Mouse (Mus musculus): ENCODE data around the gene Fbxo48.

The Fbxo48 gene

GRCm38 (mm10) chr11:16969650-16970049 lies 18.5 kb downstream of the Fbxo48 start:
- DNase-seq (ENCODE audit: low spot score in 2 of 2), result no peak

- DNase-seq (ENCODE audit: low spot score in 2 of 2), result no peak
These were observed 20.9 kb downstream of the Fbxo48 start for GRCm38 (mm10) chr11:16972027-16972426.

- DNase-seq (ENCODE audit: low spot score in 2 of 2), result no peak
These were observed 21.9 kb downstream of the Fbxo48 start for GRCm38 (mm10) chr11:16973086-16973485.

DNA sequence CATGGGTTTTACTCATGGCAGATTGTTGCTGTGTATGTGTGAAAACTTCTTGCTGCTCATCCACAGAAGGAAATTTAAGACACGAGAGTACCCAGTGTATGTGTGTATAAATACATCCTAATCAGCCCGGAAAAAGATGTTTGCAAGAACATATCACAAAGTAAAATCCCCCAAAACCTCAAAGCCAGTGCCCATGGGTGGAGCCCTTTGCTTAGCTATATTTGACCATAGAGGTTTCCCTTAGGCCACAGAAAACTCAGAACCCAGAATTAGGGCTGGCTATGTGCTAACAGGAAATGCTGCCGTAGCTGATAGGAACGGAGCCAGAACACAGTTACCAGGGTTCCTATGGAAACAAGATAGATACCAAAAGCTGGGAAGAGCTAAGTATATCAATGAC lies 25.8 kb downstream of the Fbxo48 start:
- DNase-seq (ENCODE audit: low spot score in 2 of 2), result no peak

DNA sequence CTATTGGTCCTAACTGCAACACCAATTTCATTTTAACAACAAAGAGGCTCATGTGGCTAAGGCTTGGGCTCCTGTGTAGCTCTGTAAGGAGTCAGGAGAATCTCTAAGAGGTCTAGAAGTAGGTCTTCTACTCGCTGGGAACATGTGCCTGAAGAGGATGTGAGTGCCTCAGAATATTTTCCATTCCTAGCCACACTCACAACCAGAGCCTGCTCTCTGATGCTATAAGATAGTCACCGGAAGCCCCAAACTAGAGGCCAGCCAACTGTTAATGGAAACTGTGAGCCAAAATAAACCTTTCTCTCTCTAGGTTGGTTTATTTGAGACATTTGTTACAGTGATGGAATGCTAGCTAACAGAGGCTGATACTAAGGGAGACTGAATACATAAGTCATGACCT lies 26.4 kb downstream of the Fbxo48 start:
- DNase-seq (ENCODE audit: low spot score in 2 of 2), result no peak

DNA sequence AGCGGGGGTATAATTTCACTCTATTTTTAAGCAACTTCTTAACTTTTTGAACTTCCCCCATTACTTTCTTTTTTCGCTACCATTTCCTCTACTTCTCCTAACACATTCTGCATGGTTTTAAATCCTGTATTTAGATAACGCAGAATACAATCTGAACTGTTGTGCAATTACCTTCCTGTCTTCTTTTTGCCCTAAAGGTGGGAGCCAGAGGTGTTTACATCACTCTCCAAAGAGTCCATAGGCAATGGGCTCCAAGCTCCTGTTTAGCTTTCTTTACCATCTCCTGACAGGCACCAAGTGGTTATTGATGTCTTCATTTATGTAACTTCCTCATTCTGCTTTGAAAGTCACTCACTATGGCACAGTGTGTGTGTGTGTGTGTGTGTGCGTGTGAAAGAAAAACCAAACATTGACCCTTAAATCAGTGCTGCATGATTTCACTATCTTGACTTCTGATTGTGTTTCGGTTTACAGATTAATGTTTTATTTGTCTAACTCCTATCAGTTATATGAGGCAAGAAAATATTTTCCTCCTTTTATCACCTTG lies 27.1 kb downstream of the Fbxo48 start:
- no peak for DNase-seq (ENCODE audit: low spot score in 2 of 2)

- no peak for DNase-seq (ENCODE audit: low spot score in 2 of 2)
These were observed 35.5 kb downstream of the Fbxo48 start for GRCm38 (mm10) chr11:16986550-16987187.

DNA sequence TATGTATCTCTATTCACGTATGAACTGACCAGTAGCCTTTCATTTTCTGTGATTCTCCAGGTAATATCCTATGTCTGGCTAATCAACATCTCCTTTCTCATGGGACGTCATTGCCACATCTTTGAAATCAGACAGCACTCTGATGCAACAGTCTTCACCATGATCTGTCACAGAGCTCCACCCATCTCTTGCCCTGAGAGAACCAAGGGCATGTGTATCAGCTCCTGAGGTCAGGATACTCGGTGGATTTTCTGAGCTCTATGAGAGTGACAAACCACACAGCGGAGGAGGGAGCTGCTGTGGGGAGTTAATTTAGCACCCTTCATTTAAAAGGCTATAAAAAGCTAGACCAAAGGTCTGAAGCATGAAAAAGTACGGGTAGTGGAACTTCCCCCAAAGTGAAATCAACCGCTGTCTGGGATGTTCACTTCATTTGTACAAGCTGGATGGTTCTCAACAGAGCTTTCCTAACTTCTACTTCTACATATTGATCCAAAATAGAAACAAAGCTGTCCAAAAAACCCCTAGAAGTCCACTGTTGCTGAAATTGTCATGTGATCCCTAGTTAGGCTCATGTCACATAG lies 36.7 kb downstream of the Fbxo48 start:
- DNase-seq (ENCODE audit: low spot score in 2 of 2), result no peak

- no peak for DNase-seq (ENCODE audit: low spot score in 2 of 2)
These were observed 38.7 kb downstream of the Fbxo48 start for GRCm38 (mm10) chr11:16989885-16990284.

GRCm38 (mm10) chr11:16992880-16993279 lies 41.7 kb downstream of the Fbxo48 start:
- no peak for DNase-seq (ENCODE audit: low spot score in 2 of 2)

DNA sequence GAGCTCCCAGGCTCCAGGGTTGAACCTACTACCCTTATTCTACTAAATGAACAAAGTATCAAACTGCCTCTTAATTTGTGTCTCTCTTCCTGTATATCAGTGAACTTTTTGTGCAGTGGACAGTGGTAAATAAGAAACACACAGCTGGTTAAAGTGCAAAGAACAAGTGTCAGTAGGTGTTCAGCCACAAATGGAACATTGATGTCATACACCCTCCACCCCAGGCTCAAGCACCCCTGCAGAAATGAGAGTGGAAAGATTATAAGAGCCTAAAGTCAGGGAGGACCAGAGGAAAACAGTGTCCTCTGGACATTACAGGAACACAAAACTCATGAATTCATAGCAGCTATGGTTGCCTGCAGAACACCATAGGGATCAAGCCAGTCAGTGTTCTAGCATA lies 45.6 kb downstream of the Fbxo48 start:
- DNase-seq (ENCODE audit: low spot score in 2 of 2), result no peak

GRCm38 (mm10) chr11:16997465-16997864 lies 46.3 kb downstream of the Fbxo48 start:
- no peak for DNase-seq (ENCODE audit: low spot score in 2 of 2)

DNA sequence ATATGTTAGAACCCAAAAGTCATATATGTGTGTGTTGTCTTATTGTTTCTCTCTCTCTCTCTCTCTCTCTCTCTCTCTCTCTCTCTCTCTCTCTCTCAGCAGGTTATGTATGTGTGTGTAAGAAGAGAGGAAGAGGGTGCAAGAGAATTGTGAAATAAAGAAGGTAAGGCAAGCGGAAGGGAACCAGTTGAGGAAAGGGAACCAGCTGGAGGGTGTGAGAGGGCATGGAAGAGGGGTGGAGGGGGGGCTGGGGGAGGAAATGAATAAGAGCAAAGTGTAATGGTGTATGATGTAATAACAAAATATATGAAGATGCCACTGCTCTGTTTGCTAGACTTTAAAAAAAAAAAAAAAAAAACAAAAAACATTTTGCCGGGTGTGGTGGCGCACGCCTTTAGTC lies 48.2 kb downstream of the Fbxo48 start:
- DNase-seq (ENCODE audit: low spot score in 2 of 2), result no peak

DNA sequence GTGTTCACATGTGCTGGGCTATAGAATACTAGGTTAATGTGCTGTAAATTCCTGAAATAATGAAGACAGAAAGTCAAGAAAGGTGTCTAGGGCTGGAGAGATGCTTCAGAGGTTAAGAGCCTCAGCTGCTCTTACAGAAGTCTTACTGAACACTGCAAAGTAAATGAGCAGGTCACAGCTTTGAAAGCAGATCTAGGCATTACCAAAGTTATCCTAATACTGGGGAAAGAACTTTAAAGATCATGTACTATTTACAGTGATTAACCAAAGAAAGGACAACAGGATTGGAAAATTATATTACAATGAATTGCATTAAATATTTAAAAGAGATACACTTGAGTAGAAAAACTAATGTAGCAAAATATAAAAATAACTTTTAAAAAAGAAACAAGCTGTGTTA lies 48.8 kb downstream of the Fbxo48 start:
- no peak for DNase-seq (ENCODE audit: low spot score in 2 of 2)

DNA sequence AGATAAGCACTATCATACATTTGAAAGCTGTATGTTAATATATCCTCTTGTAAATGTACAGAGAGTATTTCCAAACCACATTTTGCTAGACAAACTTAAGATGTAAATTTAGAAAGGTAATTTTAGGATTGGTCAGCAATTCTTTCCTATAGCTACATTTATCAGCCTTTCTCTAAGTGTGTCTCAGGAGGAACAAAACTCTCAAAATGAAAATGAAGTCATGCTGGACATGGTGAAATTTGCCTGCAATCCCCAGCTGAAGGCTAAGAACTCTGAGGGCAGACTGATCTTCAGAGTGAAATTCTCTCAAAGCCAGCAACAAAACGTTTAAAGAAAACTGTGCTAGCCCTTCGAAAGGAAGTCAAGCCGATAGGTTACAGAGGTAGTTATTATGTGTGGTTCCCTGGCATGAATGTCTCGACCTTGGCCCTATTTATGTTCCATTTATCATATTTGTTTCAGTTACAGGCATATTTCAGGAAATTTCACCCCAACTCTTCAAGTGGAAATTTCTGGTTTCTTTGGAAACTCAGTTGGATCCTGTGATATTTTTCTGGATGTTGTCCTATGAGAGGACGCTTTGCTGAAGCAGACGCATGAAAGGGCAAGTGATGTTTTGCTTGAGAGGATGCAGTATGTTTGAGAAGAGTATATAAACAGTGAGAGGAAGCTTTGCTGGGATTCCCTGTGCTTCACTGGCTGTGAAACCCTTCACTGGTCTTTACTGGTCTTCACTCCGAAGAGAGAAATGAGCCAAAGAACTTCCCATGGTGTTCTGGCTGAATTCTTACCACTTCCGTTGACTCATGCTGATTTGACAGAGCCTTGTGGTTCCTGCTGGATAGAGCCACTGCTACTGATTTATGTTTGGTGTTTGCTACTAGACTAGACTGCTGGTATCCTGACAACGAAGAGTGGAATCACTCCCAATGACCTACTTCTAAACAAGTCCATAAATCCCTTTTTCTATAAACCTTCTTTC lies 49.5 kb downstream of the Fbxo48 start:
- no peak for DNase-seq (ENCODE audit: low spot score in 2 of 2)

GRCm38 (mm10) chr11:17002739-17003373 lies 51.7 kb downstream of the Fbxo48 start:
- DNase-seq (ENCODE audit: low spot score in 2 of 2), result no peak

GRCm38 (mm10) chr11:17003757-17004156 lies 52.6 kb downstream of the Fbxo48 start:
- no peak for DNase-seq (ENCODE audit: low spot score in 2 of 2)
